Comparison of ENCODE assay signal across 7 mouse cellular contexts in the genomic region with DNA sequence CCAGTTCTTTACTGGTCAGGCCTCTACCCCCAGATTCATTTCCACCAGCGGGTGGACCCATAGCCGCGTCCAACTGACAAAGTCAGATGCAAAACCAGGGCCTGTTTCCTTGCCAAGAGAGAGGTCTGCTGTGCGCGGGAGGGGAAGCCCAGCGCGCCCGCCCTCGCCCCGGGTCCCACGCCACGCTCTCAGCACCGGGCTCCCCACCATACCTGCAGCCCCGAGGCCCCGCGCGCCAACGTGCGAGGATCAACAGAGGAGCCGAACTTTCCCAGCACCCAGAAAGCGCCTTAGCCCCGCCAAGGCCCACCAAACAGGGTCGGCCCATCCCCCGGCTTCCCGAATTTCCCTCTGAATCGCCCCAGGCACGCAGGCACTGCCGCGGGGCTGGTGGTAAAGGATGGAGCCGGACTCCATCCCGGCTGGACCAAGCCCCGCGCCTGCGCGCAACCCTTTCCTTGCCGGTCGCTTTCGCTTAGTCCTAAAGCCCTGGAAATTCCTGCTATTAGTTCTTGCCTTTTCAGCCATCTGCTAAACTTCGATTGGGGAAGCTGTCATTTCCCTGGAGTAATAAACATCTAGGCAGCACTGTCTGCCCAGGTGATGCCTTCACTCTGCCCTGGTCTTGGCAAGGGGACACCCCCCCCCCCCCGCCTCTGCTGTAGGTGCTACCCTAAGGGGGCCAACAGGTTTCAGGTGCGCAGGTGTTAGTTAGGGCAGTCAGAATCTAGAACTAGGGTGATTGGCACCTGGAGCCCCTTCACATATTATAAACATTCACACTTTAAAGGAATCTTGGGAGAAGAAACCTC.
A peak's percentile ranks its signal among the peaks of the same experiment; 100 is the strongest.
DNase-seq lines count a peak whose midpoint lies in the region; ATAC-seq and TF ChIP-seq lines count a peak whose summit lies in the region.

No protein-coding gene starts in this region.

- ATAC-seq in granulocyte monocyte progenitor cell, adult 5-6 weeks (replicated peaks; ENCODE audit: poor library complexity, severe bottlenecking), result peak; percentile 55
- peak; percentile 81 for ATAC-seq in intestine, embryonic 15.5 days
- ATAC-seq in limb, embryonic 13.5 days (ENCODE audit: low FRiP score, low read depth), result peak; percentile 90
- peak; percentile 82 for ATAC-seq in midbrain, embryonic 14.5 days (ENCODE audit: low FRiP score, low TSS enrichment)
- ATAC-seq in stomach, postnatal 0 days (ENCODE audit: low FRiP score, low TSS enrichment), result peak; percentile 85

- WGBS in intestine, embryonic 15.5 days, result under 1% methylated on average over 41 of the region's 41 CpGs
- WGBS in limb, embryonic 13.5 days, result under 1% methylated on average over 41 of the region's 41 CpGs
- WGBS in midbrain, embryonic 14.5 days, result 2% methylated on average over 41 of the region's 41 CpGs
- 4% methylated on average over 39 of the region's 41 CpGs for WGBS in stomach, postnatal 0 days

- peak; percentile 44 to 64 for DNase-seq in adrenal gland, postnatal 4 days (ENCODE audit: low spot score in 2 of 2)
- DNase-seq in embryo, embryonic 11 days, result peak; percentile 96
- DNase-seq in midbrain, embryonic 14.5 days, result peak; percentile 92
- DNase-seq in stomach, postnatal 0 days (ENCODE audit: low spot score), result peak; percentile 84

- peak; percentile 55 for TF ChIP-seq CTCF in stomach, postnatal 0 days (IDR thresholded peaks at IDR 0.05; ENCODE audit: low read depth)

- TF ChIP-seq EP300 in stomach, postnatal 0 days (optimal IDR thresholded peaks at IDR 0.05), result no peak

- peak overlapping the region; percentile 97 for H3K27ac ChIP-seq in intestine, embryonic 15.5 days
- peak overlapping the region; percentile 97 for H3K27ac ChIP-seq in limb, embryonic 13.5 days
- H3K27ac ChIP-seq in midbrain, embryonic 14.5 days (replicated peaks; ENCODE audit: low read depth, low read length), result peak overlapping the region; percentile 85
- peak overlapping the region; percentile 91 for H3K27ac ChIP-seq in stomach, postnatal 0 days (replicated peaks)

- peaks cover 3% of the 10 kb centered on the region; the same call in 1 of the 2 replicates for H3K36me3 ChIP-seq in intestine, embryonic 15.5 days
- H3K36me3 ChIP-seq in limb, embryonic 13.5 days, result peaks cover 9% of the 10 kb centered on the region
- no peaks in the 10 kb centered on the region for H3K36me3 ChIP-seq in midbrain, embryonic 14.5 days (ENCODE audit: control insufficient read depth, insufficient read depth, low read length)
- no peaks in the 10 kb centered on the region for H3K36me3 ChIP-seq in stomach, postnatal 0 days (ENCODE audit: control insufficient read depth, insufficient read depth, low read length)

- peak overlapping the region; percentile 73 for H3K4me3 ChIP-seq in intestine, embryonic 15.5 days (replicated peaks)
- peak overlapping the region; percentile 75 for H3K4me3 ChIP-seq in limb, embryonic 13.5 days
- peak overlapping the region; percentile 61 for H3K4me3 ChIP-seq in midbrain, embryonic 14.5 days (replicated peaks; ENCODE audit: low read depth, low read length)
- peak overlapping the region; percentile 65 for H3K4me3 ChIP-seq in stomach, postnatal 0 days (ENCODE audit: low read depth, low read length)

- no peaks in the 10 kb centered on the region for H3K9me3 ChIP-seq in intestine, embryonic 15.5 days
- no peaks in the 10 kb centered on the region for H3K9me3 ChIP-seq in limb, embryonic 13.5 days
- no peaks in the 10 kb centered on the region for H3K9me3 ChIP-seq in midbrain, embryonic 14.5 days (ENCODE audit: control insufficient read depth, low read length)
- no peaks in the 10 kb centered on the region for H3K9me3 ChIP-seq in stomach, postnatal 0 days (ENCODE audit: control insufficient read depth, low read length)

- no peaks in the 10 kb centered on the region for H3K27me3 ChIP-seq in intestine, embryonic 15.5 days (replicated peaks)
- no peaks in the 10 kb centered on the region for H3K27me3 ChIP-seq in limb, embryonic 13.5 days
- no peaks in the 10 kb centered on the region for H3K27me3 ChIP-seq in midbrain, embryonic 14.5 days (ENCODE audit: control insufficient read depth, insufficient read depth, low read length)
- H3K27me3 ChIP-seq in stomach, postnatal 0 days (ENCODE audit: control insufficient read depth, insufficient read depth, low read length), result no peaks in the 10 kb centered on the region

- peak overlapping the region; percentile 79 for H3K4me2 ChIP-seq in intestine, embryonic 15.5 days (replicated peaks)
- H3K4me2 ChIP-seq in limb, embryonic 13.5 days (replicated peaks), result peak overlapping the region; percentile 76
- peak overlapping the region; percentile 77 for H3K4me2 ChIP-seq in midbrain, embryonic 14.5 days (ENCODE audit: low read length)
- H3K4me2 ChIP-seq in stomach, postnatal 0 days (replicated peaks; ENCODE audit: low read depth), result peak overlapping the region; percentile 75

- H3K9ac ChIP-seq in intestine, embryonic 15.5 days, result peak overlapping the region; percentile 77
- H3K9ac ChIP-seq in limb, embryonic 13.5 days, result peak overlapping the region; percentile 84
- peak overlapping the region; percentile 61 for H3K9ac ChIP-seq in midbrain, embryonic 14.5 days (replicated peaks; ENCODE audit: low read length)
- H3K9ac ChIP-seq in stomach, postnatal 0 days (ENCODE audit: low read length), result peak overlapping the region; percentile 78

- H3K4me1 ChIP-seq in intestine, embryonic 15.5 days (replicated peaks), result peaks cover 64% of the 10 kb centered on the region
- H3K4me1 ChIP-seq in limb, embryonic 13.5 days, result peaks cover 62% of the 10 kb centered on the region
- peaks cover 34% of the 10 kb centered on the region; the same call in 1 of the 2 replicates for H3K4me1 ChIP-seq in midbrain, embryonic 14.5 days (ENCODE audit: control insufficient read depth, insufficient read depth, low read length)
- H3K4me1 ChIP-seq in stomach, postnatal 0 days (replicated peaks; ENCODE audit: control insufficient read depth, insufficient read depth), result 0 out of 2 replicates have a peak, but pooled peaks cover 4% of the 10 kb centered on the region

Comparison
In these comparisons a context has a peak if more than half of its experiments do, and no peak if none do; other contexts are left out.
1. Peak in every context shown above with its lines: DNase-seq, ATAC-seq, H3K4me3 ChIP-seq and H3K27ac ChIP-seq.